Mouse (Mus musculus) frontal cortex, adult 2 months (tissue): ENCODE results near the gene Spire2. TPM values are rescaled to one million over a fixed set of nuclear protein-coding genes. Genes with fewer than 3 reads are reported as not detected.

Experiments
- DNase-seq, 2 experiments: peaks; one replicate each; pipeline ENCODE4 v3.0.0; 2022; ENCODE audit warnings: low spot score in 1 of 2; ENCODE audit errors: extremely low spot score in 1 of 2
- polyA plus RNA-seq: library from polyadenylated mRNA; depleted of rRNA; stranded (reverse); fragments of >200 nt; gene quantifications from 2 replicates; pipeline ENCODE4 v1.2.3, GENCODE M21; 2012

Spire2 gene
- polyA plus RNA-seq, 1 experiment, result 17.4 TPM

DNA sequence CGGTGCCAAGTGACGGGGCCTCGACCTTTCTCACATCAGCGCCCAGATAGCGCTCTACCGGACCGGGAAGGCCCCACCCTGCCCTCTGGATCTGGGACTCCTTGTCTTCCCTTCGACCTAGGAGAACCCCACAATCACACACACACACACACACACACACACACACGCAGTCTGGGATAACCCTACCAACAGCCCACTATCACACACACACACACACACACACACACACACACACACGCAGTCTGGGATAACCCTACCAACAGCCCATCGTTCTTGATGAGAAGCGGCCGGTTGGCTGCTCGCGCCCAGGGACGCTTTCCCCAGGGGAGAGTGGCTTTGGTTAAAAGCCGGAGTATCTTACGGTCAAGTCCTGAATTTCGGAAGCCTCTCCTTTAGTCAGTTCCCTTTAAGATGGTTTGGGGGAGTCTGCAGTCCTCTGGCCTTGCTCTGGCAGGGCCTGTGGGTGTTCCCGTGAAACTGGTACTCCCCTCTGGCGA is 626 bp downstream of the Spire2 start:
- no peak for DNase-seq

DNA sequence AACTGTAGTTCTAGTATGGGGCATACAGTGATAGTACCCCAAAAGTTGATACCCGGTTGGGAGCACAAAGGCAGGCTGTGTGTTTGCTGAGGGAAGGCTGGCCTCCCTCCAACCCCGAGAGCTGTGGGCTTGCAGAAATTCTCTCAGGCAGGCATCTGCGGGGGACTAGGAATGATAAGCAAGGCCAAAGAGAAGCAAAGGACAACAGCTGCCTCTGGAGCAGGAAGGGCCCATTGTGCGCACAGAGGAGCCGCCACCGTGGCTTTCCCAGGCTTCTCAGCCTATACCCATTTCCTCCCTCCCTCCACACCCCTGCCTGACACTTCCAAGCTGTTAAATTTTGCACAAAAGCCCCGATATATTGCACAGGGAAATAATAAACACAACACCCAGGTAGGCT is 1.4 kb downstream of the Spire2 start:
- peak in 1 of 2 experiments; percentile 45 for DNase-seq

DNA sequence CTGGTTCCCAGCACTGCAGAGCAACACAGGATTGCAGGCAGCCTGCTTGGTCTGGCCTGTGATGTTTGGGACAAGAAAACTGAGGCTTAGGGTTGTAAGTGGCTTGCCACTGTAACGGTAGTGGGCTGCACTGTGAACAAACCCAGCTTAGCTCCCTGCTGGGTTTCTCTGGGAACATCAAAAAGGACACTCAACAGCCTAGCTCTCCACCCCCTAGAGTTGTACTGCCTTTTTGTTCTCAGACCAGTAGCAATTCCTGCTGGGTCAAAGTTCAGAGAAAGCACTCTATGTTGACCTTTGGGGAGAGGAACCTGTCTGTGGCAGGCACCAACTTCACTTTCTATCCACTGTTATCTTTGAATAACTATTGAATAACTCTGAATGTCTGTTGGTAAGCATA is 2.0 kb downstream of the Spire2 start:
- no peak for DNase-seq

DNA sequence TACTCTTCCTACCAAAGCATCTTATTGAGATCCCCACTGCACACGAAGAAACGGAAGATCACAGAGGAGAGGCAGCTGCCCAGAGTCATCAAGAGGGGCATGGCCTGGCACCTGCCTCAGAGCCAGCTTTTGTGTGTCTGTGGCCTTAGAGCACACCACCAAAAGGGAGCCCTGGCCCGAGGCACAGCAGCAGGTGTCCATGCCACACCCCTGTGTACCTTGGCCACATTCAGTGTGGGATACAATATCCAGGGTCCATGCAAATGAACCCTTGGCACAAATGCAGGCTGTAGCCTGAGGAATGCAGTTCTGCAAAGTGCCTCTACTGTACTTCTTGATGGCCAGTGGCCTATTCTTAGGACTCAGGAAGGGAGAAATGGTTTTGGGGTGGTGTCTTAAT is 5.0 kb downstream of the Spire2 start:
- no peak for DNase-seq

DNA sequence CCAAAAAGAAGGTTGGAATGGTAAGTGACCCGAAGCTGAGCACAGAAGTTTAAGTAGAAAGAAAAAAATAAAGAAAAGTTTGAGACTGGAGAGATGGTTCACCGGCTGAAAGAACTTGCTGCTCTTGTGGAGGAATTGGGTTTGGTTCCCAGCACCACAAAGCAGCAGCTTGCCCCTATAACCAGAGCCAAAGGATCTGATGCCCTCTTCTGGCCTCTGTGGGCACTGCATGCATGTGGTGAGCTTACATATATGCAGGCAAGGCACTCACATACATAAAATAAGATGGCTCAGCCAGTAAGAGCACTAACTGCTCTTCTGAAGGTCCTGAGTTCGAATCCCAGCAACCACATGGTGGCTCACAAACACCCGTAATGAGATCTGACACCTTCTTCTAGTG is 7.6 kb downstream of the Spire2 start:
- DNase-seq, result no peak

DNA sequence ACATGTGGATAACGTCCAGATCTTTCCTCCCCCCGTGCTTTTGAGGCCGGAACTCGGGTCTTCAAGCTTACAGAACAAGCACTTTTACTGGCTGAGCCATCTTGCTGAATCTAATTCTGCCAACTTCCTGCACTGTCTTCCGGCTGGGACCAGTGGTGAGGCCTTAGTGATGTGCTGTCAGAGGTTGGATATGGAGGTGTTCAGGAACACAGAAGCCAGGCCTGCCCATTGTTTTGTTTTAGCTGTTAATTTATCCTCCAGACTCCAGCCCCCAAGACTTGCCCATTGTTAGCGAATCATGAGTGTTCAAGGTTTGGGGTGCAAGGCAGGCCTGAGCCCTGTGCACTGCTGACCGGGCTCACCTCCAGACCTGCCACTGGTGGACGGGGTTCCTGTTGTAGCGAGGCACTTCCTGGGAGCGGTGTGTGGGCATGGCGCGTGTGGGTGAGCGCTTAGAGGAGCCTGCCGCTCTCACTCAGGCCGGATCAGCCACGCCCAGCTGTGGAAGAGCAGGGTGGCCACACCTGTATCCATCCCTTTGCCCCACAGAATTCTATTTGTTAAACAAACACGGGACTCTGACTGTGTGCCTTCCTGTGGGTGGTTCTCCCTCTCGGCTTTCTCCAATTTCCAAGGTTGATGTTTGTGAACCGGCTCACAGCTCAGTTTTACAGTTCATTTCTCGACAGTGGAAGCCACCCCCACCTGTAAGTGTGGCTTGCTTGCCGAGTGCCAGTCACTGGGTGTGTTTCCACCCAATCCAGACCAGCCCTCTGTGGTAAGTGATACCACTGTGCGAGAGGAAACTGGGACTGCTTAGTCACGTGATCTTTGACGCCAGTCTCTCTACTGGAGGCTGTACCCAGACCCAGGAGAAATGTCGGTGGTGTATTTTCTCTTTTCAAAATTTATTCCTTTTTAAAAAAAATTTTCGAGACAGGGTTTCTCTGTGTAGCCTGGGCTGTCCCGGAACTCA is 8.8 kb downstream of the Spire2 start:
- no peak for DNase-seq

DNA sequence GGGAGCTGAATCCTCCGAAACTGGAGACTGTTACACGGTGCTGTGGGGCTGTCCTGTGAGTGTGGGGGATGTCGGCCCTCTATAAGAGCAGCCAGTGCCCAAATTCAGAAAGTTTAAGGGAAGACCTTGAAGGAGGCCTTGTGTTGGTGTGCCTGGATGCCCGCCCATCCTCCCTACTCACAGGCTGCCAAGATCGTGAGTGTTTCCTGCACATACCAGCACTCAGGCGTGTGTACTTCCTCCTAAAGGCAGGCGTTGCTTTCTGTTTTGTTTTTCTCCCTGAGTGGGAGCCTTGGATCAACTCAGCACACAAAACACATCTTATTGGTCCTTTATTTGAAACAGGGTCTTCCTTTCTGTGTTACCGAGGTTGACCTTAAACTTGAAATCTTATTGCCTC is 9.7 kb downstream of the Spire2 start:
- peak in 1 of 2 experiments; percentile 28 for DNase-seq

DNA sequence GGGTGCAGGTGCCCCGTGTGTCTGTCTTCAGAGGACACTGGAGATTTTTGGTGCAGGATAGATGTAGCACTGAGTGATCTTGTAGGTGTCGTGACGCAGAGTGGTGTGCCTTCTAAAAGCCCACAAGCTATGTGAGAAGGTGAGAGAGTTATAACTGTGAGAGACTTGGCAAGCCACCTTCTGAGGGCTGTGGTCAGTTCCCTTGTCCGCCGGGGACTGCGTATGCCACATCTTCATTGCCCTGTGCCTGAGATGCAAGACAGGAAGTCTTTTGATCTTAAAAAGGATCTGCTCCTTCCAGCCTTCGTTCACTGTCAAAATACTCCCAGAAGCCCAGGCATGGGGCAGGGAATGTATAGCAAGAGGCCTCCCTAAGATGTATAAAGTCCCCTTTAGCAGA is 10.4 kb downstream of the Spire2 start:
- no peak for DNase-seq

DNA sequence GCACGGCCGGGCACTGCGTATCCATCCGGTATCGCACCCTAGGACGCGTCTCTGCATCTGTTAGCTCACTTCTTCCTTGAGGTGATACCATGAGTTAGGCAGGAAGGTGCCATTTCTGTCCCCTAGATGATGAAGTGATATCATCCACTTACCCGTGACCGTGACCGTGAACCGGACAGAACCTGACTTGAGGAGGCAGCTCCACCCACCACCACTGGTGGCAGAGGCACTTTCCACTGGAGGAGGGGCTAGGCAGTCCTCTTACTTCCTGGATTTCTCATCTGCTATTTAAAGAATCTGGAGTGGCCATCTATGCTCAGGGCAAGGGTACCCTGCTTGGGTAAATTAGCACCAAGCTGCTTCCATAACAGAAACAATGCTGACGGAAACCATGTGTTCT is 10.9 kb downstream of the Spire2 start:
- DNase-seq, result no peak

DNA sequence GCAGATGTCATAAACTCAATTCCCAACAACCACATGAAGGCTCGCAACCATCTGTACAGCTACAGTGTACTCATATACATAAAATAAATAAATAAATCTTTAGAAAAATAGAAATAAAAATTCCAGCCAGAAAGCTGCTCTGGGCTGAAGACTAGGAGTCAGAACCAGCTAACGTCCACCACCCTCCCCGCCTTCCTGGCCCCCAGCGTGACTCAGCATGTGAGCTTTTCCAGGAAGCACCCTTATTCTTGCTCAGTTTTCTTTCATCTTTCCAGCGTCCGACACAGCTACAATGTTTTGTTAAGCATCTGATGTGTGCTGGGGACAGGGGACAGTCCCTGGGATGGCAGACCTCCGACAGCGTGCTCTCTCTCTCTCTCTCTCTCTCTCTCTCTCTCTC is 12.6 kb downstream of the Spire2 start:
- no peak for DNase-seq

DNA sequence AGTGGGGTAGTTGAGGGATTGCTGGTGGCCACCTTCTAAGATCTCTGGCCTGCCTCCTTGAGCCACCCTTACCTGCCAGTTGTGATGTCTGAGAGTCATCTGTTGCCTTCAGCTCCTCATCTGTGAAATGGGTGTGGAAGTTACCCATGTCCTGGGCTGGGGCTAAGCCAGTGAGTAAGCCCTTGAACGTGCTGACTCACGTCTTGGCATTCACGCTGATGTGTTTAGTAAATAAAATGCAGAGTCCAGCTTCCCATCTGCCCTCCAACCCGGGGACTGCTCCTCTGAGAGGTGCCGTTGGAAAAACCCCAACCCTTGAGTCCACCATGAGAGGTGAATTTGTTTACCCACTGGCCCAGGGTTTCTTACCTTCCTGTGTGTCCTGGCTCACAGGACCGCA is 13.3 kb downstream of the Spire2 start:
- no peak for DNase-seq

DNA sequence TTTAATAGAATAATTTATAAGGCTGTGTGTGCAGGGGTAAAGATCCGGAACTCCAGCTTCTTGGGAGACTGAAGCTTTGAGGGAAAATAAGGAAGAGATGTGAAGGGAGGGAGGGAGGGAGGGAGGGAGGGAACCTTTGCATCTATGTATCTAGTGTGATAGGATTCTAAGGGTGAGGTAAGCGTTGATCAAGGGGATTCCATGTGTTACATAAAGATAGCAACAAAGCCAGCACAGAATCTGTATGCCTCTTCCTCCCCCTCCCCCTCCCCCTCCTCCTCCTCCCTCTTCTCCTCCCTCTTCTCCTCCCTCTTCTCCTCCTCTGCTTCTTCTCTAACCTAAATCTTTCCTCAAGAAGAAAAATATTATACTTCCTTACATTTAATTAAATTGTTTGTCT is 14.8 kb downstream of the Spire2 start:
- no peak for DNase-seq

DNA sequence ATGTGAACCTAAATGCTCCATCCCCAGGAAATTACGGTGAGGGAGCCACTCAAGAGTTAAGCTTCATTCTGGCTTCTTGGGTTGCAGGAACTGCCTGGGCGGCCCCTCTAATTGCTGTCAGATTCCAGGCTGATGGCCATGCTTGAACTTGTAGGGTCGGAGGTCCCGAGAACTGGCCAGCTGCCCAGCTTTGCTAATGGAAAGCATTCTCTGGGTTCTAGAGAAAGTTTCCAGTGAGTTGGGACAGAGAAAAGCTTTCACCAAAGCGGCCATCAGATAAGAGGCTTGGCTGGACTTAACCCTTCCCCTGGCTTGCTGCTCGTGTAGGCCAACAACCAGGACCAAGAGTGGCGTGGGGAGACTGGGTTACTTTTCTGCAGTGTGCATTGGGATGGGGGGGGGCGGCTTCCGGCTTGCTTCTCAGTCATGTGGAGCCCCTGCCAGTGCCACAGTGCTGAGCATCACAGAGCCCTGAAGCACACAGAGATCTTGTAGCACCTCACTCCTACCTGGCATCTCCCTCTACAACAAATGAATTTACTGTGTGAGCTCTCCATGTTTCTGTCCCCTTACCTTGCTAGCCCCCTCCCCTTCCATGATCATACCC is 15.8 kb downstream of the Spire2 start:
- no peak for DNase-seq

DNA sequence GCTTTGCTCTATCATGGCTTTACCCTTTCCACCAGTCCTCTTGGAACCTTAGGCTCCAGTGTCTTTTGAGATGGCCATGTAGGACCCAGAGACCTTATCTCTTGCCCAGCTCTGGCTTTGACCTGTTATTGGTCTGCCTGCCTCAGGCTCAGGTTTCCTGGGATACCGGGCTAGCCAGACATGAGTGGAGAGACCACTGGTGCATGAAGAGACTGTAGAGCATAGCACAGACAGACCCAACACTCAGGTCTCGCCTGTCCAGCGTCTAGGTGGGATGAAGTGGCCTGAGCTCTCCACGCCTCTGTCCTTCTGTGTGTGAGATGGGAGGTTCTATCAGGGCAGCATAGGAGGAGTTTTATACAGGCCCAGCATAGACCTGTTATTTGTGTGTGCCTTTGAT is 16.6 kb downstream of the Spire2 start:
- no peak for DNase-seq

DNA sequence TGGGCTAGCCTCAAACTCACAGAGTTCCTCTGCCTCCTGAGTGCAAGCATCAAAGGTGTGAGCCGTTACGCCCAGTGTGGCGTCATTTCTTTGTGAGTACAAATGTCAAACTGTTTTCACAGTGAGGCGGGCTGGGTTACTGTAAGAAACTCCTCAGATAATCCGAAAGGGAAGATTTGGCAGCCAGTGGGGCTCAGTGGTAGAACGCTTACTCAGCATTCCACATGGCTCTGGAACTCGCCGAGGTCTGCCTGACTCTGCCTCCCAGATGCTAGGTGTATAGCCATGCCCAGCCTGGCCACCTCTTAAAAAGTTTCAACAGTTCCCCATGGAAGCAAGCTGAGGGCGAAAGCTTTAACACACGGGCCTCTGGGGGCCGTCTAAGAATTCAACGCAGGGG is 19.6 kb downstream of the Spire2 start:
- no peak for DNase-seq

DNA sequence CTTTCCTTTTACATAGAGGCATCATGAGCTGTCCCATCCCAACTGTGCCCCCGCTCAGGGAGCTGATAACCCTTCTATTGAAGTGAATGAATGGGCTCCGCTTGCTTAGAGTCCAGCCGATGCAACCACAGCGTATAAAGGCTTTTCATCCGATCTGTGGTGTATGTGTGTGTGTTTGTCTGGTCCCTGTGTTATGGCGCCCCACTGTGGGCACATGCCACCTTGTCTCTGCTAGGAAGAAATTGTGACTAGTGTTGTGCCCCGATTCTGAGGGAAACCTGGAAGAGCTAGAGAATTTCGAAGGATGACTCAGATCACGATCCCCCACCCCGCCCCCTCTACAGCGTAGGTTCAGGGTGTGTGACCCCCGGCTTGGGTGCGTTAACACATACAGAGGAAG is 20.3 kb downstream of the Spire2 start:
- DNase-seq, result peak in 1 of 2 experiments; percentile 53

DNA sequence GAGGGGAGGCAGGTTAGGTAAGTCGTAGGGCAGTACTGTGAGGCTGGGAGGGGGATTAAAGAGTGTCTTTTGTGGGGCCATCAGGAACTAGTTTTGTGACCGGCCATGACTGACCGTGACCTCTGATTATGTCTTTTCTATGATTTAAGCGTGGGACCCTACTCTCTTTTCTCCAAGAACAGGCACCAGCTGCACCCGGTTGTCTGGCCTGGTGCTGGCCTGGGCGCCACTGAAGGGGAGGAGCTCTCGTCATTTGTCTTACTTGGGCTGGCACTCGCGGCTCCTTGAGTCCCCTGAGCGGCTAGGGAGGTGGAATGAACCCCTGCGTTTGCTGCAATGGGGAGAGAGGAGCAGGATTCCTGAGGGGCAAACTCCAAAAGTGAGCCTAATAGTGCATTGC is 20.7 kb downstream of the Spire2 start:
- DNase-seq, result no peak

DNA sequence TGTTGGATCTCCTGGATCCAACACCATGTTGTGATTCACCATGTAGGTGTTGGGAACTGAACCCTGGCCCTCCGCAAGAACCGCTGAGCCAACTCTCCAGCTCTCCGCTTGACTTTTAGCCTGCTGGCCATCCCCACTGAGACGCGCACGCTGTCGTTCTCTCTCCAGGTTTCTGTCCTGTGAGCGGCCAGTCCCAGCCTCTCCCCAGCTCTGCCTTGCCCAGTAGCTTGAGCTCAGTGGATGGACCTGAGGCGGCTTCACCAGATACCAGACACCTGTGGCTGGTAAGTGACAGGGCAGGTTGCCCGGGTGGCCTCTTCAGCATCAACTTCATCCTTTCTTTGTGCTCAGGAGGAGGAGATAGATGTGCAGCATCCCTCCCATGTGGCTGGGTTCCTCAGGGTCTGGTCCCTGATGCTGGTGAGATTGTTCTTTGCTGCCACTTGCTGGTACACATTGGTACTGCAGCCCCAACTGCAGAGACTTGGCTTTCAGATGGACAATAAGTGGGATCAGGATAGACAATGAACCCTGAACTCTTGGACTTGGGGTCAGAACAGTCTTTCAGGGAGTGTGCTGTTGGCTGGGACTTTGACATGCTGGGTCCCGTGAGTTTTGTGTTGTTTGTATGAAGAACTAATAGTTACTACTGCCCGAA is 28.7 kb downstream of the Spire2 start:
- DNase-seq, result peak; percentile 68 to 93

DNA sequence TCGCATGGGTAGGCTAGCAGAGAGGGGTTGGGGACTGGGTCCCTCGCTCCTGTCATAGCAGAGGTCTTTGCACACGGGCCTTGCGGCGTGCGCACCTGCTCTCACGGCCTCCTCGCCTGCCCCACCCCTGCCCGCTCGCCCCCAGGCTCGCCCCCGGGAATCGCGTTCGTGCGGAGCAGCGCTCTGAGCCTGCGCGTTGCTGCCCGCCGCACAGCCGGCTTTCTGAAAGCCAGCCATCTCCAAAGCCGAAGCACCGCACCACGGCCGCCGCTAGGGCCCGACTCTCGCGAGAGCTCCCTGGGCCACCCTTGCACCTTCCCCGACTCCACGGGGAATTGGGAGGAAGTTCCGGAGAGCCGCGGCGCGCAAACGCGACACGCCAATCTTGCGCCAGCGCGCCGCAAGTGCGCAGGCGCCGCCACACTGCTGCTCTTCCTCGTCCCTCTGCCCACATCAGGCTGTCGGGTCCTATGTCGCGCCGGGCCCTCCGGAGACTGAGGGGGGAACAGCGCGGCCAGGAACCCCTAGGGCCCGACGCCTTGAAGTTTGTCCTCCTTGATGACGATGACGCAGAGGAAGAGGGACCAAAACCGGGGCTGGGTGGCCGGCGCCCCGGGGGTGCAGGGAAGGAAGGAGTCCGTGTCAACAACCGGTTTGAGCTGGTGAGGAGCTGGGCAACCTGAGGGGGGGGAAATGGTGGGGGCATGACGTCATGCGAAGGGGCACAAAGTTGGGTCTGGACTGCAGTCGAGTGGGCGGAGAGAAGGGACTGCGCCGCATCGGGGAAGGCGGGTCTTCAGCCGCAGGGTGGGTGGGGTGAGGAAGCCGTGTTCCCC is 41.1 kb downstream of the Spire2 start, which contains the start of gene Tcf25:
Gene Tcf25 (plus strand): TSS at position 351 of the 836 bp plus-strand sequence.
- DNase-seq, result peak; percentile 93 to 97

DNA sequence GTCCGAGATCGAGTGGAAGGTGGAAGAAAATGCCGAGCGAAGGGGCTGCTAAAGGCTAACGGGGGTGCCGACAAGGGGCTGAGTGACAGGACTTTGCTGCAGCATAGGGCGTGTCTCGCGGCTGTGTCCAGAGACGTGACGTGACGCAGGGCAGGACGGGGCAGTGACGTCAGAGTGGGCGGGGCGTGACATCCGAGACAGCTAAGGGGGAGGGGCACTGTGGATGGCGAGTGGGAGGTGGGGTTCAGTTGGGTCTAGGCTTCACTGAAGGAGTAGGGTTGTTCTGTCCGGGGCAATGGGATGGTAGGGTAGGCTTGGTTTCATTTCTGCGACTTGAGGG is 41.7 kb downstream of the Spire2 start:
- DNase-seq, result peak; percentile 87 to 96
